Mouse (Mus musculus) lung, adult 2 months (tissue): Measurements from ENCODE around the gene Hnrnph3. TPM values are rescaled to one million over a fixed set of nuclear protein-coding genes. Genes with fewer than 3 reads are reported as not detected.

Experiments
- DNase-seq: peaks from one replicate; pipeline ENCODE4 v3.0.0; 2022
- H3K4me1 ChIP-seq: fragments of 200-500 bp; 2 replicates; pipeline ENCODE4 v1.6.1; 2011; ENCODE audit warnings: low read length; ENCODE audit not compliant: control insufficient read depth, insufficient read depth
- H3K4me3 ChIP-seq: fragments of 200-500 bp; replicated peaks from 2 replicates; pipeline ENCODE3; 2011; ENCODE audit warnings: low read depth, mild to moderate bottlenecking, control low read depth, low read length; ENCODE audit errors: extremely low read depth
- CTCF ChIP-seq: fragments of 200-500 bp; IDR thresholded peaks from 2 replicates; pipeline ENCODE4 v1.5.1; 2011; ENCODE audit warnings: mild to moderate bottlenecking, low read length, control low read depth; ENCODE audit not compliant: insufficient read depth
- POLR2A ChIP-seq: fragments of 200-500 bp; IDR thresholded peaks from 2 replicates; pipeline ENCODE4 v1.6.1; 2011; ENCODE audit warnings: low read depth, mild to moderate bottlenecking, control low read depth, low read length, borderline replicate concordance; ENCODE audit errors: extremely low read depth
- WGBS: fragments of 180-500 bp; shearing (Covaris S2); methylation state at CpG from one replicate; pipeline ENCODE4 v1.1.7; 2018; 5-methylcytosine and 5-hydroxymethylcytosine counted together
- polyA plus RNA-seq: library from polyadenylated mRNA; depleted of rRNA; stranded (reverse); fragments of >200 nt; gene quantifications from 2 replicates; pipeline ENCODE4 v1.2.3, GENCODE M21; 2012

Hnrnph3 gene
- polyA plus RNA-seq, 1 experiment, result 27.5 TPM

DNA sequence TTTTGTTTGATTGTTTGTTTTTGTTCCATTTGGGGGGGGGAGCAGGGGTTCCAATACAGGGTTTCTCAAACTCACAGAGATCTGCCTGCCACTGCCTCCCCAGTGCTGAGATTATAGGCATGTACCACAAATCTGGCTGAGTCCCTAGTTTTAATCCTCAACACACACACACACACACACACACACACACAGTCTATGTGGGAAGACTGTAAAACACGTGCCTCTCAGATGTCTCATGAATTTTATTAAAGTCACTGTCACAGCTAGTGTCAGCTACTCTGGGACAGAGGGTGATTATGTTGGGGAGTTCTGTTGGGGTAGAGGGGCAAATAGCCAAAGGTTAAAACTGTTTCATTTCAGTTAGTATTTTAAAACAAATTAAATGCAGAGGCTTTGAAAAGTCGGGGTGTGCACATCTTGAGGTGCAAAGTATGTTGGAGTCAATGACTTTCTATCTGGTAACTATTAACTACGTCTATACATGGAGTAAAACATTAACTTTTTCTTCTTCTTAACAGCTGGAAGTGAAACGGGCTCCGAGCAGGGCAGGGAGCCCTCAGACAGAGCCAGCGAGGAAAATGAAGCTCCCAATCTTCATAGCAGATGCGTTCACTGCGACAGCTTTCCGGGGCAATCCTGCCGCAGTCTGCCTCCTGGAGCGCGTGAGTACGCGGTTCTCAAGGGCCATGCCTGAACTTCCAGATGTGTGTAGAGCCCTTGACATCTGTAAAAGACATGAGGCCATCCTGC lies 14.7 kb upstream of the Hnrnph3 start:
- no peak for TF ChIP-seq POLR2A
- no peak for TF ChIP-seq CTCF
- no peak for DNase-seq
- H3K4me3 ChIP-seq, result no peak overlapping the region
- H3K4me1 ChIP-seq, result no peaks in the 10 kb centered on the region
- 60% methylated on average over 14 of the region's 14 CpGs for WGBS

DNA sequence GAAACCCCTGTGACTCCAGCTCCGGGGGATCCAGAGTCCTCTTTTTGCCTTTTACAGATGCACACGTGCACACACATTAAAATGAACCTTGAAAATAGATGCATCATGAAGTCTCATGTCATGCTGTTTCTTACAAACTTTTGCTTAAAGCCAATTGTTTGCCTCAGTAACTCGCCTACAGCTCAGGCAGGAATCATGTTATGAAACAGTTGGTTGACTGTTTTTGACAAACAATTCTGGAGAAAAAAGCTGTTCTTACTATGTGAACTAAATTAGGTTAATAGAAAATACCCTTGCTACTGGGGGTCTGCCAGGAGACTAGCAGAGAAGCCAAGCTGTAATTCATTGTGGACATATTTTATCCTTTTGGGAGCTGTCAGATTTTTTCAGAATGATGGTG lies 8.9 kb upstream of the Hnrnph3 start:
- WGBS, result 59% methylated on average over 3 of the region's 3 CpGs
- no peak for DNase-seq
- no peaks in the 10 kb centered on the region for H3K4me1 ChIP-seq
- TF ChIP-seq POLR2A (no peak), CTCF (no peak)
- H3K4me3 ChIP-seq, result no peak overlapping the region

DNA sequence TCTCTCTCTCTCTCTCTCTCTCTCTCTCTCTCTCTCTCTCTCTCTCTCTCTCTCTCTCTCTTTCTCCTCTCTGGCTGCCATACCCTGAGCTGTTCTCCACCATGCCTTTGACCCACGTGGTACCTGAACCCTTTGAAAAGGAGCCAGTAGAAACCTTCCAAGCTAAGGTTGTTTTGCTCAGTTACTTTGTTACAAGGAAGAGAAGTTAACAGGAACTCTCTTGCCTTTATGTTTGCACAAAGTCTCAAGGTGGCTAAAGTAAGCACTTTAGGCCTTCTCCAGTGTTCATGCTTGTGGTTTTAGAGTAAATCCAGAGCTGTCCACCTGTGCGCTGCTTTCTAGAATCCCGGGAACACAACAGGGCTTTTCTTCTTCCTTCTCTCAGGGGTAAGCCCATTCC lies 8.2 kb upstream of the Hnrnph3 start:
- WGBS, result 71% methylated on average over 3 of the region's 3 CpGs
- TF ChIP-seq POLR2A (no peak), CTCF (no peak)
- peak; percentile 22 for DNase-seq
- Histone ChIP-seq H3K4me3 (no peak overlapping the region), H3K4me1 (no peaks in the 10 kb centered on the region)

DNA sequence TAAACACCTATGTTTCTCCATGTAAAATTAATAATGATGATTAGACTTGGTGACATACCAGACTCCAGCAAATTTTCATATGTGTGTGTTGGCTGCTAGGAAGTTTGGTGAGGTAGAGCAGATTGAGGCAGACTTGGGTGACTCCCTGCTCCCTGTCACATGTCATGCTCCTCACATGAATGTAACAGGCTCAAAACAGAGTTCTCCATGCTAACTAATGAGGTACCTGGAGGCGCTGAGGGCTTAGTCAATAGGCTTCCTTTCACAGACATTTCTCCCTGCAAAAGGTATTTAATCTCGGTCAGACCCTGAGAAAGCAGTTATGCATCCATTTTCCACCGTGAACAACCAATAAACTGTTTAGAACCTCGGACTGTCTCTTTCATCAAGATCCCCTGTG lies 4.4 kb upstream of the Hnrnph3 start:
- Histone ChIP-seq H3K4me3 (no peak overlapping the region), H3K4me1 (no peaks in the 10 kb centered on the region; the same call in 1 of the 2 replicates)
- WGBS, result 94% methylated on average over 4 of the region's 4 CpGs
- no peak for DNase-seq
- no peak for TF ChIP-seq CTCF
- no peak for TF ChIP-seq POLR2A

DNA sequence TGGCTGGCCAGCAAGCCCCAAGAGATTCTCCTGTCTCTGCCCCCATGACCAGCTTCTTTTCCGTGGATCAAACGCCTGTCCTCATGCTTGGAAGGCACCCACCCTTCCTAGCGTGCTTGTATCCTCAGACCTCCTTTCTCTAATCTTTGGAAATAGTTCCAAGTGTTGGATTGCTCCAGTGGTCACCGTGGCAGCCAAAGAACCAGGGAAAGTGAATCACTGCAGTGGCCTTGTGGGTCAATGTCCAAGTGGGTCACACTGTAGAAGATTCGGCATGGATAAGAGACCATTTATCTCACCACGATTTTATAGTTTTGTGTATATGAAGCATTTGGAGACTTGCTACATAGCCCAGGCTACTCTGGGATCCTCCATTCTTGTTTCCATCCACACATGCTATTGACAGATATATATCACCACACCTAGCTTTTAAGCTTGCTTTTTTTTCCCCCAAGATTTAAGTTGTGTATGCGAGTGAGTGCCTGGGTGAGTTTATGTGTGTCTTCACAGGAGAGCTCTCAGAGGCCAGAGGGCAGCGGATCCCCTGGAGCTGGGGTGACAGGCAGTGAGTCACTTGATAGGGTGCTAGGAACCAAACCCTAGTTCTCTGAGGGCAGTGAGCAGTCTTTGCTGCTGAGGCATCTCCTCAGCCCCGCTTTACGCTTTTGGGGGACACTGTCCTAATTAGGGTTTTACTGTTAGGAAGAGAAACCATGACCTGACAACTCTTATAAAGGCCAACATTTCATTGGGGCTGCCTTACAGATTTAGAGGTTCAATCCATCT lies 3.6 kb upstream of the Hnrnph3 start:
- no peak for TF ChIP-seq CTCF
- TF ChIP-seq POLR2A, result no peak

DNA sequence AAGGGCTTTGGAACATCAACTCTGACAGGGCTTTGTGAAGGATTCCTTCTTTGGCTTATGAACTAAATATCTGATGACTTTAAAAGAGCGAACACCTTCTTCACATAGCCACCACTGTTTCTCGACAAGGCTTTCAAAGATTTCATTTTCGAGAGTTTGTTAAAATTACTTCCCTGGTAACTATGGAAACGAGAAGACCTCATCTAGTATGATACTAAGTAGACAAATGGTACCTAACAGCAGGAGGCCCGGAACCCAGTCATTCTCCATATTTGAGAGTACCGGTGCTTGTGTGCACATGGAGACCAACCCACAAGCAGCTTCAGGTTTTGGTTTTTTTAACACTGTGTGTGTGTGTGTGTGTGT lies 2.8 kb upstream of the Hnrnph3 start:
- H3K4me3 ChIP-seq, result no peak overlapping the region
- TF ChIP-seq POLR2A (no peak), CTCF (no peak)
- no peaks in the 10 kb centered on the region; the same call in 1 of the 2 replicates for H3K4me1 ChIP-seq
- no peak for DNase-seq
- 77% methylated on average over 6 of the region's 6 CpGs for WGBS

More for the DNA sequence above, 3.6 kb upstream of the Hnrnph3 start:
- DNase-seq, result no peak
- no peak overlapping the region for H3K4me3 ChIP-seq
- H3K4me1 ChIP-seq, result no peaks in the 10 kb centered on the region; the same call in 1 of the 2 replicates
- WGBS, result 92% methylated on average over 10 of the region's 10 CpGs

DNA sequence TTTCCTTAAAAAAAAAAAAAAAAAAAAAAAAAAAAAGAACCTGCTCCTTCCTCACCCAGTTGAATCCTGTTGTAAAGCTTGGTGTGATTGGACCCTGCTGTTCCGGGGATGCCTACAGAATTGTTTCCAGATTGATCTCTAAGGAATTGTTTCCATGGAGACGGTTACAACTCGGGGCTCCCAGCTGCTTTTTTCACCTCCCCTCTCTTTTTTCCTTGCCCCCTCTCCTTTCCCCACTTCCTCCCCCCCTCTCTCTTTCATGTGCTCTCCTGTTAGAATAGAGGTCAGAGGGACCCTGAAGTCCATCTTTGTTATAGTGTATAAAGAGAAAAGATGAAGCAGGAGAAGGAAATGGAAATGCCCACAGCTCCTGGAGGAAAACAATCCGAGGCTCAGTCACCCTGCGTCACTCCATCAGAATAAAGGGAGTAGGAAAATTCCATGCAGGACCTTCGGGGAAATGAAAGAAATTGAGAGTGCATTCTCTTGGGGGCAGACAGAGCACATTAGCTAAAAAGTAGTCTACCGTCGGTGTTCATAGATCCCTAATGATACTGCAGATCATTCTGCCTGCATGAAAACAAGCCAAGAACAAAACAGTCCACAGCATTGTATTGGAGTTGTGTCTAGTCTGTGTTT lies 2.3 kb upstream of the Hnrnph3 start:
- no peak for TF ChIP-seq POLR2A
- no peak for TF ChIP-seq CTCF
- no peak for DNase-seq
- Histone ChIP-seq H3K4me1 (peaks cover 1% of the 10 kb centered on the region), H3K4me3 (no peak overlapping the region)
- 62% methylated on average over 8 of the region's 8 CpGs for WGBS

DNA sequence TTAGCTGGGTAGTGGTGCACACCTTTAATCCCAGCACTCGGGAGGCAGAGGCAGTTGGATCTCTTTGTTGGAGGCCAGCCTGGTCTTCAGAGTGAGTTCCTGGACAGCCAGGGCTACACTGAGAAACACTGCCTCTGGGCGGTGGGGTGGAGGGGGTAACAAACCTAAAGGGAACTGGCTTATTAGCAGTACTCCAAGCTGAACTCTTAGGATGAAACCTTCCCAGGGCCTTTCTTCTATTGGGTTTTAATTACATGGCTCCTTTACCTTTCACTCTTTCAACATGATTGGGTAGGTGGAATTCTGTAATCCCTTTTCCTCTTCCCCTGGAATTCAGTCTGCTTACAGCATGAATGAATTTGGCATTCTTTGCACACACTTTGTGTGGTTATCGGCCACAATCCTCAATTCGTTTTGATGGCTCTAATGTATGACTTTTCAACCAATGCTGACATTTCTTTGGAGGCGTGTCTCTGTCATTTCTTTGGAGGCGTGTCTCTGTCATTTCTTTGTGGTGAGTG lies 1.5 kb upstream of the Hnrnph3 start:
- no peak for DNase-seq
- TF ChIP-seq CTCF, result no peak
- no peak for TF ChIP-seq POLR2A
- Histone ChIP-seq H3K4me1 (peaks cover 4% of the 10 kb centered on the region), H3K4me3 (no peak overlapping the region)
- WGBS, result 68% methylated on average over 6 of the region's 6 CpGs

DNA sequence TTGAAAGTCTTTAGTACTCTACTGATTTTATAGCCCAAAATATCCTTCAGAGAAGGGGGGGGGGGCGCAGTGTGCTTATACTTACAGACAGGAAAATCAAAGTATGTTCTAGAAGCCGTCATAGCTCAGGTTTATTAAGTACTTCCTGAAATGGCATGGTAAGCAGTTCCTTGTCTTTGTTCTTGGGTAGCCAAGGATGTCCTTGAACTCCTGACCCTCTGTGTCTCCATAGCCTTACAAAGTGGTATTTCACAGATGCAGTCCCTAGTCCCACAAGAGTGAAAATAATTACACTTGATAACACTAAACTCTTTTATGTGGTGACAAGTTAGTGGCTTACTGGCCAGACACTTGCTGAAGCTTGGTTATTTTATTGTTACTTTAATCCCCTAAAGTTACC lies 999 bp upstream of the Hnrnph3 start:
- no peak for DNase-seq
- Histone ChIP-seq H3K4me3 (peak overlapping the region; percentile 83), H3K4me1 (peaks cover 4% of the 10 kb centered on the region)
- 18% methylated on average over 2 of the region's 2 CpGs for WGBS
- TF ChIP-seq POLR2A (no peak), CTCF (no peak)
